Comparison of ENCODE assay signal across 10 mouse cellular contexts in genomic region chr8:26622311-26623052, GRCm38 (mm10).
A peak's percentile ranks its signal among the peaks of the same experiment; 100 is the strongest.
DNase-seq lines count a peak whose midpoint lies in the region; ATAC-seq lines count a peak whose summit lies in the region.
"Had no signal": no experiment of that assay in that cellular context is flagged by ENCODE, and none has a peak within 500 bp of the region (broad histone marks: within the 10 kb centered on the region; RNA-seq: fewer than 3 reads in every experiment).

No protein-coding gene starts in this region.

- H3K4me1 ChIP-seq in hindbrain, embryonic 12.5 days: peaks cover 31% of the 10 kb centered on the region
- H3K4me1 ChIP-seq in midbrain, embryonic 15.5 days: peaks cover 19% of the 10 kb centered on the region
- H3K4me1 ChIP-seq: liver, embryonic 13.5 days had no signal

- H3K9ac ChIP-seq in hindbrain, embryonic 12.5 days: peak overlapping the region; percentile 35
- H3K9ac ChIP-seq in midbrain, embryonic 15.5 days: peak overlapping the region; percentile 25; the same call in 1 of the 2 replicates
- H3K9ac ChIP-seq: liver, embryonic 13.5 days had no signal

- no peak overlapping the region for H3K4me3 ChIP-seq in hindbrain, embryonic 12.5 days
- 0 out of 2 replicates have a peak overlapping the region, but pooled peaks have one; percentile 9 for H3K4me3 ChIP-seq in midbrain, embryonic 15.5 days
- H3K4me3 ChIP-seq: liver, embryonic 13.5 days had no signal

- no peaks in the 10 kb centered on the region; the same call in 1 of the 2 replicates for H3K27me3 ChIP-seq in hindbrain, embryonic 12.5 days
- no peaks in the 10 kb centered on the region for H3K27me3 ChIP-seq in midbrain, embryonic 15.5 days (replicated peaks)
- H3K27me3 ChIP-seq: liver, embryonic 13.5 days had no signal

- intact Hi-C loops in heart, postnatal 25 days (cut with DNase I): no loop called here
- intact Hi-C loops in left cerebral cortex, postnatal 14 days (cut with DNase I): no loop called here

- H3K4me2 ChIP-seq in hindbrain, embryonic 12.5 days (replicated peaks): peak overlapping the region; percentile 43
- H3K4me2 ChIP-seq in midbrain, embryonic 15.5 days: peak overlapping the region; percentile 40
- H3K4me2 ChIP-seq: liver, embryonic 13.5 days had no signal

- H3K27ac ChIP-seq in hindbrain, embryonic 12.5 days: peak overlapping the region; percentile 77
- H3K27ac ChIP-seq in midbrain, embryonic 15.5 days: peak overlapping the region; percentile 65
- H3K27ac ChIP-seq: liver, embryonic 13.5 days had no signal

- ATAC-seq in hindbrain, embryonic 12.5 days (ENCODE audit: low FRiP score): peak; percentile 92
- peak; percentile 66 for ATAC-seq in midbrain, embryonic 15.5 days (replicated peaks)
- no peak for ATAC-seq in cerebellum, adult (ENCODE audit: insufficient number of reproducible peaks, low FRiP score, low TSS enrichment)

- DNase-seq in heart, adult 11 months: peak; percentile 78
- no peak for DNase-seq in heart, postnatal 25 days (ENCODE audit: low spot score)
- DNase-seq in embryo, embryonic 10.5 days (ENCODE audit: low spot score): peak; percentile 77
- no peak for DNase-seq in left cerebral cortex, postnatal 14 days (ENCODE audit: low spot score in 2 of 2)
- no peak for DNase-seq in B cell, adult 2 months
- DNase-seq: cerebellum, adult 18-20 months; liver, embryonic 13.5 days had no signal

- no peaks in the 10 kb centered on the region for H3K36me3 ChIP-seq in hindbrain, embryonic 12.5 days
- no peaks in the 10 kb centered on the region for H3K36me3 ChIP-seq in midbrain, embryonic 15.5 days (replicated peaks)
- H3K36me3 ChIP-seq: liver, embryonic 13.5 days had no signal

- WGBS in hindbrain, embryonic 12.5 days: 8% methylated on average over 12 of the region's 12 CpGs
- WGBS in midbrain, embryonic 15.5 days: 10% methylated on average over 12 of the region's 12 CpGs

- no peaks in the 10 kb centered on the region for H3K9me3 ChIP-seq in hindbrain, embryonic 12.5 days (replicated peaks)
- no peaks in the 10 kb centered on the region for H3K9me3 ChIP-seq in midbrain, embryonic 15.5 days
- H3K9me3 ChIP-seq: liver, embryonic 13.5 days had no signal

Comparison
In these comparisons a context has a peak if more than half of its experiments do, and no peak if none do; other contexts are left out.
1. DNase-seq: peak in heart, adult 11 months (single experiment) and embryo, embryonic 10.5 days (single experiment); none in heart, postnatal 25 days (single experiment), left cerebral cortex, postnatal 14 days (0 of 2) and B cell, adult 2 months (0 of 2).